Mouse (Mus musculus): ENCODE measurements around the gene Sipa1l1.

DNA sequence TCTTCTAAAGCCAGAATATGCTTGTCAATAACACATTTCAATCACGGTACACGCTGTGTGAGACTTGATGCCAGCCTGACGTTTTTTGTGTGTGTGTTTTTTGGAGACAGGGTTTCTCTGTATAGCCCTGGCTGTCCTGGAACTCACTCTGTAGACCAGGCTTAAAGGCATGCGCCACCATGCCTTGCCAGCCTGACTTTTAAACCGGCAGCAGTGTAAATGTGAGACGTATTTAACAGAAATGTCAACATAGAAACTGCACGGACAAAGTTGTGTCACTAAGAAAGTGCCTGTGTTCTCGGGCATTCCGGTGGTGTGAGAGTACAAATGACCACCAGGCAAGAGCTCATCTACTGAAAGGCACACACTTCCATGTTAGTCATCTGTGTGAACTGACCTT is 323.3 kb downstream of the Sipa1l1 start:
- TF ChIP-seq ZC3H11A (IDR thresholded peaks at IDR 0.05; ENCODE audit: borderline replicate concordance, low read depth, low read length) (no peak), ZNF384 (IDR thresholded peaks at IDR 0.05; ENCODE audit: low read depth, low read length) (no peak), CHD2 (IDR thresholded peaks at IDR 0.05; ENCODE audit: low read depth, low read length) (no peak)

Measured in ES-E14 (cell line).